Mouse (Mus musculus) embryonic facial prominence, embryonic 12.5 days (tissue): ENCODE data around the gene Pxk. TPM values are rescaled to one million over a fixed set of nuclear protein-coding genes. Genes with fewer than 3 reads are reported as not detected.
A peak's percentile ranks its signal among the peaks of the same experiment; 100 is the strongest.

ENCODE experiments used
- ATAC-seq: fragments of 200-750 bp; cut with Nextera tagmentation; 2 replicates; pipeline ENCODE4 v1.8.0; 2017; ENCODE audit not compliant: insufficient number of reproducible peaks, insufficient read depth, low FRiP score, low TSS enrichment
- H3K27ac ChIP-seq: fragments of 300-500 bp; sonication (generic); 2 replicates; pipeline ENCODE4 v1.5.1; 2016; ENCODE audit warnings: mild to moderate bottlenecking
- H3K27me3 ChIP-seq: fragments of 300-500 bp; sonication (generic); 2 replicates; pipeline ENCODE4 v1.6.1; 2016; ENCODE audit warnings: mild to moderate bottlenecking, moderate library complexity
- H3K36me3 ChIP-seq: fragments of 300-500 bp; sonication (generic); 2 replicates; pipeline ENCODE4 v1.6.1; 2016; ENCODE audit warnings: mild to moderate bottlenecking
- H3K4me1 ChIP-seq: fragments of 300-500 bp; sonication (generic); 2 replicates; pipeline ENCODE4 v1.6.1; 2016
- H3K4me2 ChIP-seq: fragments of 300-500 bp; sonication (generic); replicated peaks from 2 replicates; pipeline ENCODE4 v1.6.1; 2016; ENCODE audit warnings: mild to moderate bottlenecking, moderate library complexity
- H3K4me3 ChIP-seq: fragments of 300-500 bp; sonication (generic); 2 replicates; pipeline ENCODE4 v1.5.1; 2016; ENCODE audit warnings: mild to moderate bottlenecking
- H3K9ac ChIP-seq: fragments of 300-500 bp; sonication (generic); 2 replicates; pipeline ENCODE4 v1.6.1; 2016; ENCODE audit warnings: mild to moderate bottlenecking, moderate library complexity
- H3K9me3 ChIP-seq: fragments of 300-500 bp; sonication (generic); 2 replicates; pipeline ENCODE4 v1.6.1; 2016; ENCODE audit warnings: mild to moderate bottlenecking, moderate library complexity
- WGBS: fragments of 180-500 bp; shearing (Covaris S2); methylation state at CpG from one replicate; pipeline ENCODE4 v1.1.7; 2016; 5-methylcytosine and 5-hydroxymethylcytosine counted together
- polyA plus RNA-seq: library from polyadenylated mRNA; unstranded; fragments of >200 nt; fragmentation: Nextera tagmentation; extraction: Ambion mirVana; gene quantifications from 2 replicates; pipeline ENCODE4 v1.2.1, GENCODE M21; 2016

The Pxk gene
- polyA plus RNA-seq: 30.0 and 30.3 TPM in 2 replicates

- H3K4me1 ChIP-seq: peaks cover 10% of the 10 kb centered on the region; the same call in 1 of the 2 replicates
- H3K4me2 ChIP-seq: peak within 1 kb of the TSS; percentile 66
- peak within 1 kb of the TSS; percentile 90 for H3K4me3 ChIP-seq
- 0 out of 2 replicates have a peak within 1 kb of the TSS, but pooled peaks have one; percentile 36 for H3K27ac ChIP-seq
- H3K9ac ChIP-seq: peak within 1 kb of the TSS; percentile 77
- peak; percentile 88 for ATAC-seq
- H3K27me3 ChIP-seq: no peaks in the 10 kb centered on the region
- no peaks in the 10 kb centered on the region for H3K9me3 ChIP-seq
- H3K36me3 ChIP-seq: no peaks in the 10 kb centered on the region
- WGBS: under 1% methylated on average over 73 of the region's 89 CpGs
These were observed at the start of gene Pxk for GRCm38 (mm10) chr14:8097978-8098686. Gene Pxk, plus strand, starts transcription at chr14:8098211.

GRCm38 (mm10) chr14:8049334-8049733 lies 48.7 kb upstream of the Pxk start:
- H3K4me1 ChIP-seq: no peaks in the 10 kb centered on the region
- peaks cover 17% of the 10 kb centered on the region for H3K36me3 ChIP-seq
- 90% methylated on average over 10 of the region's 10 CpGs for WGBS

GRCm38 (mm10) chr14:8051869-8052268 lies 46.1 kb upstream of the Pxk start:
- no peaks in the 10 kb centered on the region for H3K9me3 ChIP-seq
- H3K4me1 ChIP-seq: no peaks in the 10 kb centered on the region
- H3K27me3 ChIP-seq: no peaks in the 10 kb centered on the region
- WGBS: 90% methylated on average over 2 of the region's 2 CpGs
- no peak overlapping the region for H3K4me3 ChIP-seq
- H3K4me2 ChIP-seq: no peak overlapping the region
- H3K36me3 ChIP-seq: peaks cover 22% of the 10 kb centered on the region
- H3K27ac ChIP-seq: no peak overlapping the region
- ATAC-seq: no peak
- H3K9ac ChIP-seq: no peak overlapping the region

More at GRCm38 (mm10) chr14:8049334-8049733, 48.7 kb upstream of the Pxk start:
- H3K27me3 ChIP-seq: no peaks in the 10 kb centered on the region
- ATAC-seq: no peak
- no peak overlapping the region for H3K4me2 ChIP-seq
- no peaks in the 10 kb centered on the region for H3K9me3 ChIP-seq
- no peak overlapping the region for H3K27ac ChIP-seq
- H3K9ac ChIP-seq: no peak overlapping the region
- H3K4me3 ChIP-seq: no peak overlapping the region

- ATAC-seq: no peak
- Histone ChIP-seq H3K4me1 (no peaks in the 10 kb centered on the region), H3K9ac (no peak overlapping the region), H3K9me3 (no peaks in the 10 kb centered on the region), H3K4me2 (no peak overlapping the region), H3K27me3 (no peaks in the 10 kb centered on the region), H3K27ac (no peak overlapping the region), H3K4me3 (no peak overlapping the region), H3K36me3 (peaks cover 16% of the 10 kb centered on the region; the same call in 1 of the 2 replicates)
- WGBS: 95% methylated on average over 7 of the region's 7 CpGs
These were observed 45.4 kb upstream of the Pxk start for GRCm38 (mm10) chr14:8052661-8053060.

GRCm38 (mm10) chr14:8054310-8055102 lies 43.5 kb upstream of the Pxk start:
- Histone ChIP-seq H3K4me1 (no peaks in the 10 kb centered on the region), H3K9ac (no peak overlapping the region), H3K4me3 (no peak overlapping the region), H3K27me3 (no peaks in the 10 kb centered on the region), H3K27ac (no peak overlapping the region), H3K9me3 (no peaks in the 10 kb centered on the region), H3K4me2 (no peak overlapping the region), H3K36me3 (peaks cover 7% of the 10 kb centered on the region; the same call in 1 of the 2 replicates)
- 31% methylated on average over 17 of the region's 17 CpGs for WGBS
- ATAC-seq: 0 out of 2 replicates have a peak, but pooled peaks have one; percentile 35

GRCm38 (mm10) chr14:8056076-8056475 lies 41.9 kb upstream of the Pxk start:
- Histone ChIP-seq H3K9me3 (no peaks in the 10 kb centered on the region), H3K4me1 (no peaks in the 10 kb centered on the region), H3K36me3 (peaks cover 4% of the 10 kb centered on the region; the same call in 1 of the 2 replicates), H3K4me3 (no peak overlapping the region), H3K27me3 (no peaks in the 10 kb centered on the region), H3K4me2 (no peak overlapping the region), H3K27ac (no peak overlapping the region), H3K9ac (no peak overlapping the region)
- 87% methylated on average over 5 of the region's 5 CpGs for WGBS
- no peak for ATAC-seq

GRCm38 (mm10) chr14:8059938-8060337 lies 38.1 kb upstream of the Pxk start:
- 0 out of 2 replicates have a peak, but pooled peaks cover 4% of the 10 kb centered on the region for H3K36me3 ChIP-seq
- H3K27me3 ChIP-seq: no peaks in the 10 kb centered on the region
- H3K27ac ChIP-seq: no peak overlapping the region
- no peak overlapping the region for H3K4me2 ChIP-seq
- no peak overlapping the region for H3K9ac ChIP-seq
- no peak overlapping the region for H3K4me3 ChIP-seq
- ATAC-seq: no peak
- H3K9me3 ChIP-seq: no peaks in the 10 kb centered on the region
- 90% methylated on average over 7 of the region's 7 CpGs for WGBS
- peaks cover 6% of the 10 kb centered on the region; the same call in 1 of the 2 replicates for H3K4me1 ChIP-seq

GRCm38 (mm10) chr14:8062076-8062475 lies 35.9 kb upstream of the Pxk start:
- Histone ChIP-seq H3K36me3 (no peaks in the 10 kb centered on the region), H3K9ac (no peak overlapping the region), H3K27me3 (no peaks in the 10 kb centered on the region), H3K27ac (no peak overlapping the region), H3K4me3 (no peak overlapping the region), H3K4me1 (peaks cover 6% of the 10 kb centered on the region; the same call in 1 of the 2 replicates), H3K4me2 (no peak overlapping the region), H3K9me3 (no peaks in the 10 kb centered on the region)
- 37% methylated on average over 3 of the region's 3 CpGs for WGBS
- no peak for ATAC-seq

GRCm38 (mm10) chr14:8062537-8063301 lies 35.3 kb upstream of the Pxk start:
- WGBS: 37% methylated on average over 3 of the region's 3 CpGs
- no peaks in the 10 kb centered on the region for H3K36me3 ChIP-seq
- ATAC-seq: no peak

GRCm38 (mm10) chr14:8063835-8064785 lies 33.9 kb upstream of the Pxk start:
- H3K36me3 ChIP-seq: no peaks in the 10 kb centered on the region
- H3K9me3 ChIP-seq: no peaks in the 10 kb centered on the region
- H3K4me2 ChIP-seq: no peak overlapping the region
- H3K27ac ChIP-seq: no peak overlapping the region
- H3K4me3 ChIP-seq: no peak overlapping the region
- H3K27me3 ChIP-seq: no peaks in the 10 kb centered on the region
- 89% methylated on average over 8 of the region's 8 CpGs for WGBS
- ATAC-seq: no peak
- peaks cover 6% of the 10 kb centered on the region; the same call in 1 of the 2 replicates for H3K4me1 ChIP-seq
- no peak overlapping the region for H3K9ac ChIP-seq

More at GRCm38 (mm10) chr14:8062537-8063301, 35.3 kb upstream of the Pxk start:
- Histone ChIP-seq H3K9me3 (no peaks in the 10 kb centered on the region), H3K4me2 (no peak overlapping the region), H3K4me1 (peaks cover 6% of the 10 kb centered on the region; the same call in 1 of the 2 replicates), H3K27ac (no peak overlapping the region), H3K27me3 (no peaks in the 10 kb centered on the region), H3K9ac (no peak overlapping the region), H3K4me3 (no peak overlapping the region)
